Mouse (Mus musculus) olfactory bulb, adult 2 months (tissue): ENCODE measurements around the gene Zfp950.

ENCODE experiments used
- CTCF ChIP-seq: fragments of 200-500 bp; IDR thresholded peaks from 2 replicates; pipeline ENCODE4 v1.5.1; 2012; ENCODE audit warnings: low read depth, mild to moderate bottlenecking, low read length, moderate library complexity; ENCODE audit not compliant: insufficient read depth
- POLR2A ChIP-seq: fragments of 200-500 bp; IDR thresholded peaks from 2 replicates; pipeline ENCODE4 v1.6.1; 2012; ENCODE audit warnings: mild to moderate bottlenecking, low read depth, low read length, moderate library complexity; ENCODE audit not compliant: insufficient read depth

DNA sequence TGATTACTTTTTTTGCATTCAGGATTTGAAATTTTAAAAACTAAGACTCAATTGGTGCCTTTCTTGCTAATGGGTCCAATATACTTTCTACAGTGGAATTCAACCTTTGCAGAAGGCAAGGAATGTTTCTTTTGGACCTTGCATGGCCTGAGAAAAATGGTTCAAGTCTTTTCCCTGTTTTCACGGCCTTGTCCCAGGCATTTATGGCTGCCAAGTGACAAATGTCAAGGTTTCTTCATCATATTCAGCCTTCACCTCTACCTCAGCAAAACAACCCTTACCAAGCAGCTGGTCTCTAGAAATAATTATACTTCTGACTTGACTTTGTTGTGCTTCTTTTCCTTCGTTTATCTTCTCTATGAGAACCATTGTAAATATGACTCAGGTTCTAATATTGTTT lies 43.9 kb downstream of the Zfp950 start:
- no peak for TF ChIP-seq CTCF
- no peak for TF ChIP-seq POLR2A
